Mouse (Mus musculus) common myeloid progenitor, adult 5-6 weeks (primary cell): ENCODE results near the gene Otoa. TPM values are rescaled to one million over a fixed set of nuclear protein-coding genes. Genes with fewer than 3 reads are reported as not detected.

Experiments used
- ATAC-seq: replicated peaks from 2 replicates; pipeline ENCODE4 v1.8.0; 2016; ENCODE audit warnings: low read depth, mild to moderate bottlenecking, moderate TSS enrichment, inconsistent platforms; ENCODE audit not compliant: poor library complexity, severe bottlenecking
- total RNA-seq: library from RNA; stranded (forward); fragments of 200-1000, 187-1606 nt; gene quantifications from 2 replicates; pipeline ENCODE4 v1.2.3, GENCODE M21; 2017

Otoa gene
- 0.15 and 1.2 TPM in 2 replicates for total RNA-seq

GRCm38 (mm10) chr7:121081350-121081749 is at the start of gene Otoa:
Otoa (plus strand) TSS chr7:121081650.
- ATAC-seq = no peak

GRCm38 (mm10) chr7:121033856-121034652 is 47.4 kb upstream of the Otoa start, which contains the start of gene Mettl9:
Mettl9 (plus strand) TSS chr7:121034445.
- peak; percentile 99 for ATAC-seq

- peak; percentile 14; the same call in 1 of the 2 replicates for ATAC-seq
Observed at GRCm38 (mm10) chr7:121034701-121035141, 46.7 kb upstream of the Otoa start.

GRCm38 (mm10) chr7:121035161-121035721 is 46.2 kb upstream of the Otoa start:
- ATAC-seq = peak; percentile 7; the same call in 1 of the 2 replicates

- peak; percentile 42; the same call in 1 of the 2 replicates for ATAC-seq
Observed at GRCm38 (mm10) chr7:121040595-121040994, 40.9 kb upstream of the Otoa start.

- ATAC-seq = no peak
Observed at GRCm38 (mm10) chr7:121041989-121042388, 39.5 kb upstream of the Otoa start.

- ATAC-seq = no peak
Observed at GRCm38 (mm10) chr7:121043004-121043403, 38.4 kb upstream of the Otoa start.

- ATAC-seq = no peak
Observed at GRCm38 (mm10) chr7:121043510-121043909, 37.9 kb upstream of the Otoa start.

- no peak for ATAC-seq
Observed at GRCm38 (mm10) chr7:121044251-121044650, 37.2 kb upstream of the Otoa start.

GRCm38 (mm10) chr7:121045671-121046453 is 35.6 kb upstream of the Otoa start:
- no peak for ATAC-seq

GRCm38 (mm10) chr7:121047624-121048023 is 33.8 kb upstream of the Otoa start:
- ATAC-seq = no peak

- no peak for ATAC-seq
Observed at GRCm38 (mm10) chr7:121053071-121053470, 28.4 kb upstream of the Otoa start.

GRCm38 (mm10) chr7:121059477-121060218 is 21.8 kb upstream of the Otoa start:
- peak; percentile 72 for ATAC-seq

- peak; percentile 55 for ATAC-seq
Observed at GRCm38 (mm10) chr7:121064309-121064708, 17.1 kb upstream of the Otoa start.

GRCm38 (mm10) chr7:121071276-121071675 is 10.2 kb upstream of the Otoa start:
- no peak for ATAC-seq

GRCm38 (mm10) chr7:121072506-121072905 is 8.9 kb upstream of the Otoa start:
- peak; percentile 61 for ATAC-seq

- peak; percentile 66 for ATAC-seq
Observed at GRCm38 (mm10) chr7:121074281-121074680, 7.2 kb upstream of the Otoa start, which contains the start of gene Igsf6. Igsf6 (minus strand) TSS chr7:121074572.

GRCm38 (mm10) chr7:121074801-121075400 is 6.5 kb upstream of the Otoa start:
- peak; percentile 16; the same call in 1 of the 2 replicates for ATAC-seq

GRCm38 (mm10) chr7:121075416-121075815 is 6.0 kb upstream of the Otoa start:
- ATAC-seq = no peak
